Mouse (Mus musculus) heart, adult 2 months (tissue): ENCODE measurements around the gene Ier2.

Experiments
- CTCF ChIP-seq: fragments of 200-600 bp; IDR thresholded peaks from 2 replicates; pipeline ENCODE4 v1.8.1; 2022; ENCODE audit warnings: antibody characterized with exemption, mild to moderate bottlenecking, moderate library complexity
- EP300 ChIP-seq: fragments of 200-500 bp; IDR thresholded peaks from 2 replicates; pipeline ENCODE4 v1.6.1; 2011; ENCODE audit warnings: low read depth, low read length, control low read depth; ENCODE audit not compliant: insufficient read depth

- TF ChIP-seq CTCF (no peak), EP300 (0 out of 2 replicates have a peak, but pooled peaks have one; percentile 21)
Observed at GRCm38 (mm10) chr8:84704867-84705831, 42.5 kb upstream of the Ier2 start.
